Mouse (Mus musculus): ENCODE results near the gene Vax2.

DNA sequence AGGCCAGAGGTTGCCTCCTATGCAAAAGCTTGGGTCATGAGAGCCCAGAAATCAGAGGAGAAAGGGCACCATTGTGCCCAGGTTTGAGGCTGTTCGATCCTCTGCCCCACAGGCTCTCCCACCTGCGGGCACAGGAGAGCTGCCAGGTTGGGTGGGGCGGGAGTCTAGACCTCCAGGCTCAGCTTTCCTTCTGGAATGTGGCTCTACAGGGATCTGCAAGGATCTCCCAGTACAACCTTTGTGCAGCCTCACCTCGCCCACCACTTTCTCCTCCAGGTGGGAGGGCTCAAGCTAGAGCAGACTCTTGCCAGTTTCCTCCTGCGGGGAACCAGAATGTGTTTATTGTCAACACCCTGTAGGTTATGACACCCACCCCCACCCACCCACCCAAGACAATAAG is 33.5 kb downstream of the Vax2 start:
- TF ChIP-seq CTCF (IDR thresholded peaks at IDR 0.05) (no peak), EP300 (IDR thresholded peaks at IDR 0.05) (no peak)
